Mouse (Mus musculus) stomach, embryonic 14.5 days (tissue): ENCODE measurements around the gene Wee2. TPM values are rescaled to one million over a fixed set of nuclear protein-coding genes. Genes with fewer than 3 reads are reported as not detected.

Experiments
- ATAC-seq: fragments of 200-750 bp; cut with Nextera tagmentation; 2 replicates; pipeline ENCODE4 v1.8.0; 2017; ENCODE audit warnings: low read depth, moderate TSS enrichment; ENCODE audit not compliant: insufficient number of reproducible peaks, insufficient read depth, low FRiP score
- H3K27ac ChIP-seq: fragments of 300-500 bp; sonication (generic); 2 replicates; pipeline ENCODE4 v1.5.1; 2014; ENCODE audit warnings: mild to moderate bottlenecking, low read length, moderate library complexity, mixed read lengths
- H3K27me3 ChIP-seq: fragments of 300-500 bp; sonication (generic); 2 replicates; pipeline ENCODE4 v1.6.1; 2014; ENCODE audit warnings: low read length, control low read depth, mixed read lengths; ENCODE audit not compliant: control insufficient read depth, insufficient read depth
- H3K36me3 ChIP-seq: fragments of 300-500 bp; sonication (generic); 2 replicates; pipeline ENCODE4 v1.6.1; 2014; ENCODE audit warnings: mild to moderate bottlenecking, control low read depth, low read length, moderate library complexity, mixed read lengths; ENCODE audit not compliant: control insufficient read depth, insufficient read depth
- H3K4me1 ChIP-seq: fragments of 300-500 bp; sonication (generic); 2 replicates; pipeline ENCODE4 v1.6.1; 2014; ENCODE audit warnings: low read length, control low read depth, mixed read lengths; ENCODE audit not compliant: control insufficient read depth, insufficient read depth
- H3K4me2 ChIP-seq: fragments of 300-500 bp; sonication (generic); replicated peaks from 2 replicates; pipeline ENCODE4 v1.6.1; 2014; ENCODE audit warnings: low read depth, low read length, control low read depth
- H3K4me3 ChIP-seq: fragments of 300-500 bp; sonication (generic); 2 replicates; pipeline ENCODE4 v1.5.1; 2014; ENCODE audit warnings: low read depth, low read length, control low read depth
- H3K9ac ChIP-seq: fragments of 300-500 bp; sonication (generic); replicated peaks from 2 replicates; pipeline ENCODE4 v1.6.1; 2014; ENCODE audit warnings: low read depth, mild to moderate bottlenecking, control low read depth, low read length, moderate library complexity, mixed read lengths
- H3K9me3 ChIP-seq: fragments of 300-500 bp; sonication (generic); 2 replicates; pipeline ENCODE4 v1.6.1; 2016; ENCODE audit warnings: low read depth, low read length, control low read depth; ENCODE audit not compliant: control insufficient read depth
- WGBS: fragments of 180-500 bp; shearing (Covaris S2); extraction: QIAGEN DNeasy Blood & Tissue Kit; methylation state at CpG from one replicate; pipeline ENCODE4 v1.1.7; 2014; 5-methylcytosine and 5-hydroxymethylcytosine counted together
- polyA plus RNA-seq: library from polyadenylated mRNA; unstranded; fragments of >200 nt; fragmentation: Nextera tagmentation; extraction: Ambion mirVana; gene quantifications from 2 replicates; pipeline ENCODE4 v1.2.1, GENCODE M21; 2014

Wee2 gene
- polyA plus RNA-seq, 1 experiment from 2014 or later, result not detected

DNA sequence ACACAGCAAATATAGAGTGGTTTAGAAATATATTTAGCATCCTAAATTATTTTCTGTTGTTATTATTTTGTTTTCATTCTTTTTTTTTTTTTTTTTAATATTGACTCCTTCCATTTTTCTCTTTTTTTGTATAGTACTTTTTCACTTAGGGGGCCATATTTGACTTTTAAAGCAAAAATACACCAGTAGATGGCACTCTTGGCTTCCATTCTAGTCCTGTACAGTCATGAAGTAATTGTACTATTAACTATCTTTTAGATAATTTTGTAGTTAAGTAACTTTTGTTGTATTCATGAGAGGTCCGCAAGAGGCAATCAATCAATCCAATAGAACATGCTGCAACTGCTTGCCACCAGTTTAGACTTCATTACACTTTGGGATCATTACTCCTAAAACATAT, 40.8 kb downstream of the Wee2 start:
- H3K27me3 ChIP-seq, result no peaks in the 10 kb centered on the region

DNA sequence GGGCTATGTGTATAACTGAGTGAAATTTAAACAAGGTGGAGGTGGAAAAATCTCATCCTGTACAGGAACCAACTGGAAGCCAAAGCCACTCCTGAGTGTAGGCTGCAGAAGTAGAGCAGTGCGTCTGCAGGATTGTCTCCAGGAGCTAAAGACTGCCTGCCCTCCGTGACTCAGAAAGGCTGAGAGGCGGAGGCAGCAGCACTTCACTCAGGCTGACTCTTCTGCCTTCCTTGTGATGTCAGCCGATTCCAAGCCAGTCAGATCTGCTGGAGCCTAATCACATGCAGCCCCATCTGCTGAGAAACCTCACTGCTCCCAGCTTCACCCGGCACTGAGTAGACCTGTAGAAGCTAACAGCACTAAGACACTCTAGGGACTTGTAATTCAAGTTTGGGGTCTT, 43.4 kb downstream of the Wee2 start:
- H3K4me3 ChIP-seq, result no peak overlapping the region
- H3K9ac ChIP-seq, result no peak overlapping the region
- H3K9me3 ChIP-seq, result no peaks in the 10 kb centered on the region
- no peaks in the 10 kb centered on the region for H3K27me3 ChIP-seq
- H3K27ac ChIP-seq, result no peak overlapping the region
- no peaks in the 10 kb centered on the region for H3K4me1 ChIP-seq
- no peak for ATAC-seq
- no peak overlapping the region for H3K4me2 ChIP-seq
- 87% methylated on average over 5 of the region's 5 CpGs for WGBS
- peaks cover 42% of the 10 kb centered on the region for H3K36me3 ChIP-seq

More for the DNA sequence above, 40.8 kb downstream of the Wee2 start:
- H3K27ac ChIP-seq, result no peak overlapping the region
- WGBS, result 72% methylated on average over 1 of the region's 1 CpGs
- H3K4me3 ChIP-seq, result no peak overlapping the region
- H3K36me3 ChIP-seq, result peaks cover 63% of the 10 kb centered on the region
- ATAC-seq, result no peak
- H3K4me2 ChIP-seq, result no peak overlapping the region
- no peak overlapping the region for H3K9ac ChIP-seq
- H3K4me1 ChIP-seq, result no peaks in the 10 kb centered on the region
- no peaks in the 10 kb centered on the region; the same call in 1 of the 2 replicates for H3K9me3 ChIP-seq

DNA sequence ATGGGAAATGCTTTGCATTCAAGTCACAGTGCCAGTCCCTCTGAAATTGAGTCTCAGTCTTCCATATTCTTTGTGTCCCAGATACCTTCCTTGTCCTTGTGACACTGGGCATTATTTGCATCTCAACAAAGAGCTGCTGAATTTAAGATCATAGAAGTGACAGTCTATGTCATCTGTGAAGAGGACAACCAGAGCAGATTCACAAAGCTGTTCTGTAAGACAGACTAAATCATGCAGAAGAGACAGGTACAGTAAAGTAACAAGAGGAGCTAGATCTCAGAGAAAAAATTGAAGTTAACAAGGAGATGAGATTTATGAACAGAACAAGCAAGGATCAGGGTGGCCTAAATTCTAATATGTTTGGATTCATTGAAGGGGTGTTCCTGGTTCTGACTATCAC, 52.0 kb downstream of the Wee2 start, which contains the start of gene Tas2r137:
Tas2r137 (plus strand) TSS at position 301 of the 400 bp plus-strand sequence.
- no peak for ATAC-seq
- no peak within 1 kb of the TSS for H3K4me2 ChIP-seq
- H3K4me3 ChIP-seq, result no peak within 1 kb of the TSS
- no peak within 1 kb of the TSS for H3K9ac ChIP-seq
- no peaks in the 10 kb centered on the region for H3K4me1 ChIP-seq
- H3K36me3 ChIP-seq, result no peaks in the 10 kb centered on the region
- H3K27ac ChIP-seq, result no peak within 1 kb of the TSS
- no peaks in the 10 kb centered on the region for H3K27me3 ChIP-seq
- H3K9me3 ChIP-seq, result no peaks in the 10 kb centered on the region

- Histone ChIP-seq H3K36me3 (no peaks in the 10 kb centered on the region), H3K4me2 (no peak within 1 kb of the TSS), H3K27ac (no peak within 1 kb of the TSS), H3K9ac (no peak within 1 kb of the TSS), H3K4me3 (no peak within 1 kb of the TSS), H3K4me1 (no peaks in the 10 kb centered on the region), H3K27me3 (no peaks in the 10 kb centered on the region), H3K9me3 (no peaks in the 10 kb centered on the region)
- 88% methylated on average over 3 of the region's 3 CpGs for WGBS
- ATAC-seq, result no peak
Measured at GRCm38 (mm10) chr6:40493229-40493628, 54.3 kb downstream of the Wee2 start, which contains the start of gene Tas2r108. Gene Tas2r108 (plus strand): TSS chr6:40493529.

Other genes starting within 250 kb of the Wee2 start
- 48.2 and 50.2 TPM in 2 replicates for gene Agk, start 113.9 kb upstream of the Wee2 start, polyA plus RNA-seq
- 22.4 and 23.6 TPM in 2 replicates for gene E330009J07Rik, start 3.0 kb upstream of the Wee2 start, polyA plus RNA-seq
- gene Ssbp1, start 32.3 kb downstream of the Wee2 start, polyA plus RNA-seq, result 153 and 158 TPM in 2 replicates
- not detected in 2 replicates for gene Tas2r137, start 52.1 kb downstream of the Wee2 start, polyA plus RNA-seq
- gene Tas2r108, start 54.4 kb downstream of the Wee2 start, polyA plus RNA-seq, result 0.42 TPM in 1 of 2 replicates, not detected in the other
- not detected in 2 replicates for gene Prss37, start 80.4 kb downstream of the Wee2 start, polyA plus RNA-seq
- 0.09 TPM in 1 of 2 replicates, not detected in the other for gene Olfr461, start 116.0 kb downstream of the Wee2 start, polyA plus RNA-seq
- gene Olfr460, start 130.4 kb downstream of the Wee2 start, polyA plus RNA-seq, result not detected in 2 replicates
- 1.4 TPM in 2 replicates for gene Clec5a, start 146.7 kb downstream of the Wee2 start, polyA plus RNA-seq
- gene Tas2r138, start 174.2 kb downstream of the Wee2 start, polyA plus RNA-seq, result not detected in 2 replicates
- gene Mgam, start 189.7 kb downstream of the Wee2 start, polyA plus RNA-seq, result 0.41 and 0.59 TPM in 2 replicates